Mouse (Mus musculus) myocyte (in vitro differentiated cells): ENCODE measurements around the gene F13a1. TPM values are rescaled to one million over a fixed set of nuclear protein-coding genes. Genes with fewer than 3 reads are reported as not detected.

Experiments used
- H3K27me3 ChIP-seq: one replicate; pipeline ENCODE4 v1.6.1; 2011; ENCODE audit not compliant: control insufficient read depth, insufficient read depth, insufficient read length
- H3K36me3 ChIP-seq: one replicate; pipeline ENCODE4 v1.6.1; 2011; ENCODE audit not compliant: control insufficient read depth, insufficient read depth
- H3K4me2 ChIP-seq: one replicate; pipeline ENCODE4 v1.6.1; 2011; ENCODE audit warnings: low read depth, control low read depth
- H3K4me3 ChIP-seq: one replicate; pipeline ENCODE4 v1.5.1; 2011; ENCODE audit warnings: mild to moderate bottlenecking, control low read depth, moderate library complexity
- H3K79me2 ChIP-seq: one replicate; pipeline ENCODE4 v1.6.1; 2011; ENCODE audit not compliant: control insufficient read depth, insufficient read depth
- H3ac ChIP-seq: one replicate; pipeline ENCODE4 v1.6.1; 2011; ENCODE audit not compliant: control insufficient read depth, insufficient read length
- CEBPB ChIP-seq: IDR thresholded peaks from 2 replicates; pipeline ENCODE4 v1.6.1; 2011; ENCODE audit warnings: mild to moderate bottlenecking, moderate library complexity; ENCODE audit not compliant: poor library complexity, insufficient read depth, severe bottlenecking
- E2F4 ChIP-seq: IDR thresholded peaks from one replicate; pipeline ENCODE4 v1.6.1; 2011; ENCODE audit warnings: mild to moderate bottlenecking, control low read depth, moderate library complexity; ENCODE audit not compliant: insufficient read depth
- MAX ChIP-seq: IDR thresholded peaks from one replicate; pipeline ENCODE4 v1.6.1; 2011; ENCODE audit warnings: low read depth, mild to moderate bottlenecking, control low read depth
- MYOD1 ChIP-seq, 3 experiments: IDR thresholded peaks; one replicate each; pipeline ENCODE4 v1.6.1; 2011; ENCODE audit warnings: control low read depth in 2 of 3, low read depth in 2 of 3, mild to moderate bottlenecking in 2 of 3, moderate library complexity in 1 of 3; ENCODE audit not compliant: insufficient read length in 2 of 3, control insufficient read depth in 1 of 3
- MYOG ChIP-seq, 3 experiments: IDR thresholded peaks; one replicate each; pipeline ENCODE4 v1.6.1; 2011; ENCODE audit warnings: control low read depth in 2 of 3, low read depth in 2 of 3, mild to moderate bottlenecking in 2 of 3; ENCODE audit not compliant: insufficient read length in 2 of 3, control insufficient read depth in 1 of 3, insufficient read depth in 1 of 3
- POLR2A ChIP-seq: IDR thresholded peaks from one replicate; pipeline ENCODE4 v1.6.1; 2011; ENCODE audit warnings: low read depth, mild to moderate bottlenecking, control low read depth, moderate library complexity; ENCODE audit not compliant: insufficient read length
- POLR2AphosphoS2 ChIP-seq: IDR thresholded peaks from one replicate; pipeline ENCODE4 v1.6.1; 2011; ENCODE audit warnings: low read depth, control low read depth; ENCODE audit not compliant: insufficient read length
- REST ChIP-seq: IDR thresholded peaks from one replicate; pipeline ENCODE4 v1.6.1; 2011; ENCODE audit warnings: mild to moderate bottlenecking, control low read depth, moderate library complexity; ENCODE audit not compliant: insufficient read depth, insufficient read length
- SRF ChIP-seq: IDR thresholded peaks from one replicate; pipeline ENCODE4 v1.6.1; 2011; ENCODE audit warnings: low read depth; ENCODE audit not compliant: control insufficient read depth, insufficient read length
- TCF12 ChIP-seq: IDR thresholded peaks from one replicate; pipeline ENCODE4 v1.6.1; 2011; ENCODE audit warnings: mild to moderate bottlenecking, control low read depth; ENCODE audit not compliant: poor library complexity, insufficient read depth, severe bottlenecking
- TCF3 ChIP-seq: IDR thresholded peaks from one replicate; pipeline ENCODE4 v1.6.1; 2011; ENCODE audit warnings: low read depth, control low read depth; ENCODE audit not compliant: insufficient read length
- USF1 ChIP-seq: IDR thresholded peaks from one replicate; pipeline ENCODE4 v1.6.1; 2011; ENCODE audit warnings: low read depth, mild to moderate bottlenecking, control low read depth, moderate library complexity
- polyA plus RNA-seq: library from polyadenylated mRNA; unstranded; fragments of >200 nt; fragmentation: generic; extraction: Trizol; gene quantifications from one replicate; pipeline ENCODE4 v1.2.1, GENCODE M21; 2012; ENCODE audit warnings: missing spikeins

F13a1 gene
- polyA plus RNA-seq, 1 experiment: 0.22 TPM

- H3K79me2 ChIP-seq: no peaks in the 10 kb centered on the region
- H3K4me2 ChIP-seq: no peak overlapping the region
- no peak overlapping the region for H3ac ChIP-seq
- H3K4me3 ChIP-seq: no peak overlapping the region
- H3K36me3 ChIP-seq: no peaks in the 10 kb centered on the region
- no peaks in the 10 kb centered on the region for H3K27me3 ChIP-seq
- no peak for TF ChIP-seq USF1
These were observed 77.8 kb downstream of the F13a1 start for GRCm38 (mm10) chr13:36972226-36972625.

DNA sequence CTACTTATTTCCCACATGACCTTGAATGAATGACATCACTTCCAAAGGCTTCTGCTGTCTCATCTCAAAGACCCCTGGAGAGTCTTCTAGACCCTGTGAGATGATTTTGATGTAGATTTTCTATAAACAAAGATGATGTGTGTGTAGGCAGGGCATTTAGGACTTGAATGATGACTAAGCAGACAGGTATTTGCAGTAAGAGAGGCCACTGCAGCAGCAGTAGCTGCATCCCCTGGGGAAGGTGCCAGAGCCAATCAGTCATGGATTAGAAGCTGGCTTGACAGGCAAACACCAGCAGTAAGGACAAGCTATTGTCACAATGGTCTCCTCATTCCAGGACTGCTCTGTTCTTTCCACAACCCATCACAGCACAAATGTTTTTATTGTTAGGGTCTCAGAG is 87.1 kb downstream of the F13a1 start:
- no peaks in the 10 kb centered on the region for H3K27me3 ChIP-seq
- H3K79me2 ChIP-seq: no peaks in the 10 kb centered on the region
- TF ChIP-seq MYOG (IDR thresholded peaks at IDR 0.05; ENCODE audit: control insufficient read depth in 1 of 3, insufficient read depth in 1 of 3, insufficient read length in 2 of 3, low read depth in 2 of 3): no peak

DNA sequence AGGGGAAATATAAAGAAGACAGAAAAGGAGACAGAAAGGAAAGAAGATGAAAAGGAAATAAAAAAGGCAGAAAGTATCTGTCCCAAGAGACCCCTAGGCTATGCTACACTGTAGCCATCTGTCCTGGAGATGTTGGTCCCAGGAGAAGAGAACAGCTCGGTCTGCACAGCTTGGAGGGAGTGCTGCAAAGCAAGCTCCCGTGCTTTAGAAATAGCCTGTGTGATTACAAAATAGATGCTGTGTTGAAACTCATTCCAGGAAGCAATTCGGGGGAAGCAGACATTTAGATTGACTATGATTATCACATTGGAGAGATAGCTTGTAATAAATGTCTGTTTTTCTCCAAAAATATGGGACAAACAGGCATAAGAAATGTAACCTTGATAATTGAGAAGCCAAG is 91.0 kb downstream of the F13a1 start:
- H3K79me2 ChIP-seq: no peaks in the 10 kb centered on the region
- no peak for TF ChIP-seq POLR2A
- TF ChIP-seq MYOD1 (IDR thresholded peaks at IDR 0.05; ENCODE audit: control insufficient read depth in 1 of 3, insufficient read length in 2 of 3, low read depth in 2 of 3): no peak
- TF ChIP-seq POLR2AphosphoS2: no peak
- TF ChIP-seq E2F4: no peak
- TF ChIP-seq MYOG (IDR thresholded peaks at IDR 0.05; ENCODE audit: control insufficient read depth in 1 of 3, insufficient read depth in 1 of 3, insufficient read length in 2 of 3, low read depth in 2 of 3): no peak
- no peaks in the 10 kb centered on the region for H3K27me3 ChIP-seq

More for the DNA sequence above, 87.1 kb downstream of the F13a1 start:
- H3K4me2 ChIP-seq: no peak overlapping the region
- no peaks in the 10 kb centered on the region for H3K36me3 ChIP-seq
- no peak overlapping the region for H3K4me3 ChIP-seq
- no peak overlapping the region for H3ac ChIP-seq

GRCm38 (mm10) chr13:36954937-36955336 is 95.1 kb downstream of the F13a1 start:
- H3K4me2 ChIP-seq: no peak overlapping the region
- H3K36me3 ChIP-seq: no peaks in the 10 kb centered on the region
- no peak overlapping the region for H3ac ChIP-seq
- no peak overlapping the region for H3K4me3 ChIP-seq
- TF ChIP-seq MAX: no peak
- TF ChIP-seq TCF12: no peak
- TF ChIP-seq E2F4: no peak
- TF ChIP-seq REST: no peak
- no peak for TF ChIP-seq POLR2A
- no peak for TF ChIP-seq MYOG (IDR thresholded peaks at IDR 0.05; ENCODE audit: control insufficient read depth in 1 of 3, insufficient read depth in 1 of 3, insufficient read length in 2 of 3, low read depth in 2 of 3)
- no peaks in the 10 kb centered on the region for H3K27me3 ChIP-seq
- H3K79me2 ChIP-seq: no peaks in the 10 kb centered on the region

More for the DNA sequence above, 91.0 kb downstream of the F13a1 start:
- H3K4me2 ChIP-seq: no peak overlapping the region
- H3K4me3 ChIP-seq: no peak overlapping the region
- no peaks in the 10 kb centered on the region for H3K36me3 ChIP-seq
- H3ac ChIP-seq: no peak overlapping the region

DNA sequence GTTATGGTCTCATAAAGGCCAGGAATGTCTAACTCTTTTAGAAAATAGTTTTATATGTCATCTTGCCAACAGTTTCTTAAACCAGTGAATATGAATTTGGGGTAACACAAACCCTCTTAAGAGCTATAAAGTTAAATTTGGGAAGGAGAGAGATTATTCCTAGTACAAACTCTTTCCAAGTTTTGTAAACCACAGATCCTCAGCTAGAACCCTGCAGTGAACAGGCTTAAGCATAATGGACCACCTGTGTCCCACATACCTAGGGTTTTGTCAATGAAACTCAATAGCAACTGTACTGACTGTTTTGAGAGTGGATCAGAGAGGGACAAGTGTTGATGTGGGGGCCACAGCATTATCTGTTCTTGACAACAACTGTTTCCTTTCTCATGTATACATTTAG is 96.4 kb downstream of the F13a1 start:
- H3K27me3 ChIP-seq: no peaks in the 10 kb centered on the region
- no peak overlapping the region for H3K4me3 ChIP-seq
- no peaks in the 10 kb centered on the region for H3K79me2 ChIP-seq
- H3ac ChIP-seq: no peak overlapping the region
- no peak overlapping the region for H3K4me2 ChIP-seq
- TF ChIP-seq POLR2A: no peak
- H3K36me3 ChIP-seq: no peaks in the 10 kb centered on the region

GRCm38 (mm10) chr13:36941891-36942290 is 108.2 kb downstream of the F13a1 start:
- no peak overlapping the region for H3K4me3 ChIP-seq
- no peaks in the 10 kb centered on the region for H3K36me3 ChIP-seq
- H3K4me2 ChIP-seq: no peak overlapping the region
- H3ac ChIP-seq: no peak overlapping the region
- TF ChIP-seq MYOG (IDR thresholded peaks at IDR 0.05; ENCODE audit: control insufficient read depth in 1 of 3, insufficient read depth in 1 of 3, insufficient read length in 2 of 3, low read depth in 2 of 3) (no peak), CEBPB (no peak), USF1 (no peak), E2F4 (no peak), MYOD1 (IDR thresholded peaks at IDR 0.05; ENCODE audit: control insufficient read depth in 1 of 3, insufficient read length in 2 of 3, low read depth in 2 of 3) (no peak), SRF (no peak), TCF12 (no peak), TCF3 (no peak), POLR2AphosphoS2 (no peak), MAX (no peak), REST (no peak), POLR2A (no peak)
- no peaks in the 10 kb centered on the region for H3K27me3 ChIP-seq
- no peaks in the 10 kb centered on the region for H3K79me2 ChIP-seq
